Mouse (Mus musculus) lung, postnatal 25 days (tissue): ENCODE measurements around the gene Fmc1.
"Not testable (repeated sequence)": the region's sequence is repeated elsewhere in the genome, so short reads cannot be mapped to it uniquely, and the experiment has no call there.

Source experiments
- DNase-seq: peaks from one replicate; pipeline ENCODE4 v3.0.0; 2022; ENCODE audit warnings: low spot score

Fmc1 gene

GRCm38 (mm10) chr6:38533428-38534405 is at the start of gene Fmc1:
Fmc1 (plus strand) TSS chr6:38533502.
- DNase-seq: peak; percentile 99

GRCm38 (mm10) chr6:38492550-38492949 is 40.8 kb upstream of the Fmc1 start:
- DNase-seq: peak; percentile 55

- DNase-seq: no peak
Measured at GRCm38 (mm10) chr6:38495641-38496040, 37.7 kb upstream of the Fmc1 start.

- DNase-seq: no peak
Measured at GRCm38 (mm10) chr6:38512096-38512495, 21.2 kb upstream of the Fmc1 start.

GRCm38 (mm10) chr6:38512830-38513229 is 20.5 kb upstream of the Fmc1 start:
- DNase-seq: no peak

- DNase-seq: no peak
Measured at GRCm38 (mm10) chr6:38515201-38515600, 18.1 kb upstream of the Fmc1 start.

- peak; percentile 7 for DNase-seq
Measured at GRCm38 (mm10) chr6:38523851-38524250, 9.5 kb upstream of the Fmc1 start.

GRCm38 (mm10) chr6:38531211-38531820 is 2.0 kb upstream of the Fmc1 start:
- peak; percentile 47 for DNase-seq

GRCm38 (mm10) chr6:38532500-38533420 is 542 bp upstream of the Fmc1 start:
- no peak for DNase-seq

- DNase-seq: peak; percentile 97
Measured at GRCm38 (mm10) chr6:38534640-38535365, 1.5 kb downstream of the Fmc1 start.

GRCm38 (mm10) chr6:38535366-38535690 is 2.0 kb downstream of the Fmc1 start:
- DNase-seq: no peak

- DNase-seq: no peak
Measured at GRCm38 (mm10) chr6:38535788-38536187, 2.5 kb downstream of the Fmc1 start.

GRCm38 (mm10) chr6:38544141-38544540 is 10.8 kb downstream of the Fmc1 start:
- not testable (repeated sequence) for DNase-seq

- not testable (repeated sequence) for DNase-seq
Measured at GRCm38 (mm10) chr6:38547005-38547404, 13.7 kb downstream of the Fmc1 start.

- no peak for DNase-seq
Measured at GRCm38 (mm10) chr6:38547707-38548106, 14.4 kb downstream of the Fmc1 start.

GRCm38 (mm10) chr6:38548595-38548994 is 15.3 kb downstream of the Fmc1 start:
- not testable (repeated sequence) for DNase-seq

- DNase-seq: not testable (repeated sequence)
Measured at GRCm38 (mm10) chr6:38549840-38550239, 16.5 kb downstream of the Fmc1 start.

GRCm38 (mm10) chr6:38550250-38551061 is 17.2 kb downstream of the Fmc1 start:
- peak; percentile 81 for DNase-seq

GRCm38 (mm10) chr6:38551062-38551988 is 18.0 kb downstream of the Fmc1 start, which contains the start of gene Luc7l2:
Luc7l2 (plus strand) TSS chr6:38551334.
- DNase-seq: peak; percentile 96
